Mouse (Mus musculus): Measurements from ENCODE around the gene Aldh9a1.
"Not testable (repeated sequence)": the region's sequence is repeated elsewhere in the genome, so short reads cannot be mapped to it uniquely, and the experiment has no call there.

Aldh9a1 gene

GRCm38 (mm10) chr1:167349815-167350596 lies at the start of gene Aldh9a1:
Aldh9a1 (plus strand) TSS chr1:167349991.
- peak; percentile 88 to 93 for DNase-seq (ENCODE audit: low spot score in 2 of 2)

- no peak for DNase-seq (ENCODE audit: low spot score in 2 of 2)
These were observed 49.7 kb upstream of the Aldh9a1 start for GRCm38 (mm10) chr1:167300122-167300521.

- no peak for DNase-seq (ENCODE audit: low spot score in 2 of 2)
These were observed 44.2 kb upstream of the Aldh9a1 start for GRCm38 (mm10) chr1:167305501-167306137.

GRCm38 (mm10) chr1:167306451-167307240 lies 43.1 kb upstream of the Aldh9a1 start:
- DNase-seq (ENCODE audit: low spot score in 2 of 2): peak in 1 of 2 experiments; percentile 22

- DNase-seq (ENCODE audit: low spot score in 2 of 2): no peak
These were observed 42.1 kb upstream of the Aldh9a1 start for GRCm38 (mm10) chr1:167307674-167308073.

GRCm38 (mm10) chr1:167308261-167309054 lies 41.3 kb upstream of the Aldh9a1 start, which contains the start of gene Tmco1:
Tmco1 (plus strand) TSS chr1:167308378.
- DNase-seq (ENCODE audit: low spot score in 2 of 2): peak; percentile 96 to 99

GRCm38 (mm10) chr1:167312367-167312766 lies 37.4 kb upstream of the Aldh9a1 start:
- no peak for DNase-seq (ENCODE audit: low spot score in 2 of 2)

- DNase-seq (ENCODE audit: low spot score in 2 of 2): no peak
These were observed 36.6 kb upstream of the Aldh9a1 start for GRCm38 (mm10) chr1:167313220-167313619.

- no peak for DNase-seq (ENCODE audit: low spot score in 2 of 2)
These were observed 28.1 kb upstream of the Aldh9a1 start for GRCm38 (mm10) chr1:167321691-167322090.

GRCm38 (mm10) chr1:167328776-167329175 lies 21.0 kb upstream of the Aldh9a1 start:
- no peak for DNase-seq (ENCODE audit: low spot score in 2 of 2)

GRCm38 (mm10) chr1:167331106-167331505 lies 18.7 kb upstream of the Aldh9a1 start:
- DNase-seq (ENCODE audit: low spot score in 2 of 2): no peak

GRCm38 (mm10) chr1:167336398-167336797 lies 13.4 kb upstream of the Aldh9a1 start:
- DNase-seq (ENCODE audit: low spot score in 2 of 2): no peak

GRCm38 (mm10) chr1:167337463-167338095 lies 12.2 kb upstream of the Aldh9a1 start:
- DNase-seq (ENCODE audit: low spot score in 2 of 2): peak; percentile 73 to 82

- DNase-seq (ENCODE audit: low spot score in 2 of 2): no peak
These were observed 10.5 kb upstream of the Aldh9a1 start for GRCm38 (mm10) chr1:167339177-167339781.

GRCm38 (mm10) chr1:167340111-167340787 lies 9.5 kb upstream of the Aldh9a1 start:
- DNase-seq (ENCODE audit: low spot score in 2 of 2): no peak

GRCm38 (mm10) chr1:167340910-167341528 lies 8.8 kb upstream of the Aldh9a1 start:
- DNase-seq (ENCODE audit: low spot score in 2 of 2): no peak

- DNase-seq (ENCODE audit: low spot score in 2 of 2): no peak
These were observed 7.0 kb upstream of the Aldh9a1 start for GRCm38 (mm10) chr1:167342831-167343230.

GRCm38 (mm10) chr1:167345994-167346520 lies 3.7 kb upstream of the Aldh9a1 start:
- DNase-seq (ENCODE audit: low spot score in 2 of 2): not testable (repeated sequence)

GRCm38 (mm10) chr1:167349206-167349605 lies 585 bp upstream of the Aldh9a1 start:
- DNase-seq (ENCODE audit: low spot score in 2 of 2): not testable (repeated sequence)
